Comparison of ENCODE assay signal across 26 mouse cellular contexts in the genomic region with DNA sequence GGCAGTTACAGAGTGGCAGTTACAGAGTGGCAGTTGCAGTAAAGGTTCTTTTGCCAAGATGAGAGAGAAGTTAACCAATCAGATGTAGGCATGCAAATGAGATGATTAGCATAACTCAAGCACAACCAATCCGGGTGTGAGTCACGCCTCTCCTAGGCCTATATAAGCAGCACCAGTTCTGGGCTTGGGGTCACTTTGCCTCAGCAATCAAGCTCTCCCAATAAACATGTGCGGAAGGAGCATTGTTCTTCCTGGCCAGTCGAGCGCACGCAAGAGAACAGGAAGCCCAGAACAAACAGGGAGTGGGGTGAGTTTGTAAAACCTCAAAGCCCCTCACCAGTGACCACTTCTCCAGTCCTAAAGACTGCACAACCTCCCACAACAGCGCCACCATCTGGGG. TPM values are rescaled to one million over a fixed set of nuclear protein-coding genes. Genes with fewer than 3 reads are reported as not detected.
"Had no signal": no experiment of that assay in that cellular context is flagged by ENCODE, and none has a peak within 500 bp of the region (broad histone marks: within the 10 kb centered on the region; RNA-seq: fewer than 3 reads in every experiment).

No protein-coding gene starts in this region.

- H3K4me2 ChIP-seq: liver, embryonic 15.5 days; lung, embryonic 15.5 days; midbrain, embryonic 12.5 days; neural tube, embryonic 13.5 days; neural tube, embryonic 15.5 days had no signal

- H3K9ac ChIP-seq: liver, embryonic 15.5 days; liver, postnatal 0 days; lung, embryonic 15.5 days; midbrain, embryonic 12.5 days; neural tube, embryonic 13.5 days; neural tube, embryonic 15.5 days had no signal

- H3K27me3 ChIP-seq: liver, embryonic 15.5 days; lung, embryonic 15.5 days; midbrain, embryonic 12.5 days; neural tube, embryonic 13.5 days; neural tube, embryonic 15.5 days had no signal

- H3K27ac ChIP-seq: liver, embryonic 15.5 days; lung, embryonic 15.5 days; macrophage; midbrain, embryonic 10.5 days; midbrain, embryonic 12.5 days; neural tube, embryonic 13.5 days; neural tube, embryonic 15.5 days had no signal

- H3K4me1 ChIP-seq: liver, embryonic 15.5 days; lung, embryonic 15.5 days; megakaryocyte, embryonic 14.5 days had no signal

- H3K36me3 ChIP-seq: liver, embryonic 15.5 days; lung, embryonic 15.5 days; midbrain, embryonic 10.5 days; midbrain, embryonic 12.5 days; neural tube, embryonic 13.5 days; neural tube, embryonic 15.5 days had no signal

- DNase-seq: liver, postnatal 0 days; lung, adult 2 months; lung, postnatal 14 days; lung, postnatal 36 days; midbrain, embryonic 14.5 days; retina, postnatal 1 day; right cerebral cortex, postnatal 25 days; right cerebral cortex, postnatal 4 days; spleen, adult 18-20 months; thymus, adult 2 months; thymus, postnatal 25 days; thymus, postnatal 4 days had no signal

- ATAC-seq: liver, postnatal 0 days; lung, postnatal 0 days; midbrain, embryonic 16.5 days had no signal

- H3K4me3 ChIP-seq: liver, embryonic 15.5 days; lung, embryonic 15.5 days; megakaryocyte, embryonic 14.5 days; midbrain, embryonic 10.5 days; midbrain, embryonic 12.5 days; myocyte; neural tube, embryonic 13.5 days; neural tube, embryonic 15.5 days had no signal

- H3K9me3 ChIP-seq: liver, embryonic 15.5 days; lung, embryonic 15.5 days; midbrain, embryonic 12.5 days; neural tube, embryonic 13.5 days; neural tube, embryonic 15.5 days had no signal

RNA-seq across cellular contexts. Expression of a gene that starts 11.4 kb away (rescaled TPM):
- polyA plus RNA-seq: liver, embryonic 15.5 days; liver, postnatal 0 days; macrophage; midbrain, embryonic 12.5 days; myocyte; neural tube, embryonic 13.5 days had no signal

RNA-seq across cellular contexts. Expression of a gene that starts 19.3 kb away (rescaled TPM):
- polyA plus RNA-seq: macrophage had no signal

RNA-seq across cellular contexts. Expression of a gene that starts 34.3 kb away (rescaled TPM):
- polyA plus RNA-seq: liver, embryonic 15.5 days; liver, postnatal 0 days; lung, adult 2 months; lung, embryonic 15.5 days; lung, postnatal 0 days; macrophage; myocyte; neural tube, embryonic 11.5 days; neural tube, embryonic 13.5 days; stomach, embryonic 14.5 days; urinary bladder, adult 2 months had no signal

RNA-seq across cellular contexts. Expression of a gene that starts 53.0 kb away (rescaled TPM):
- polyA plus RNA-seq: macrophage had no signal
